Mouse (Mus musculus): ENCODE results near the gene Ptpn1. TPM values are rescaled to one million over a fixed set of nuclear protein-coding genes. Genes with fewer than 3 reads are reported as not detected.

The Ptpn1 gene
- polyA plus RNA-seq, 1 experiment from 2014 or later, result 89.8 TPM

GRCm38 (mm10) chr2:167948047-167948446 is 16.2 kb downstream of the Ptpn1 start:
- Histone ChIP-seq H3K4me1 (ENCODE audit: control insufficient read depth, insufficient read depth, low read length) (peaks cover 8% of the 10 kb centered on the region; the same call in 1 of the 2 replicates), H3K9me3 (ENCODE audit: control insufficient read depth, low read length) (no peaks in the 10 kb centered on the region), H3K9ac (ENCODE audit: low read length) (no peak overlapping the region), H3K4me2 (no peak overlapping the region), H3K36me3 (ENCODE audit: control insufficient read depth, insufficient read depth, low read length) (no peaks in the 10 kb centered on the region), H3K27me3 (ENCODE audit: control insufficient read depth, insufficient read depth, low read length) (no peaks in the 10 kb centered on the region), H3K27ac (ENCODE audit: low read depth, low read length) (no peak overlapping the region), H3K4me3 (ENCODE audit: low read depth, low read length) (no peak overlapping the region)
- 79% methylated on average over 6 of the region's 6 CpGs for WGBS
- DNase-seq (ENCODE audit: low spot score, missing footprints), result no peak
- no peak for ATAC-seq (ENCODE audit: low FRiP score)

DNA sequence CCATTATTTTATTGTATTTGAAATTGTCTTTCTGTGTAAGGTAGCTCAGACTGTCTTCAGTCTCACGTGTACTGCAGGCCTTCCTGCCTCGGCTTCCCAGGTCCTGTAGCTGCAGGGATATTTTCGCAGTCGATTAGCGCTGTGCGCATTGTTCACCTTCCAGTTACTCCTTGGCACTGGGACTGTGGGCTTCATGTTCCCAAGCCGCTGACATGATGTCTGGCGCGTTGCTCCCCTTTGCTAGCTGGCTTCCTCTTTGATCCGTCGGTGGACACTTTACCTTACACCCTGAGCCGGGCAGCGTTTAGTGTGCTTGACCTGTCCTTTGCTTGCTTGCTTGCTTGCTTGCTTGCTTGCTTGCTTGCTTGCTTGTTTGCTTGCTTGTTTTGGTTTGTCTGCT is 16.7 kb downstream of the Ptpn1 start:
- no peaks in the 10 kb centered on the region for H3K9me3 ChIP-seq (ENCODE audit: control insufficient read depth, low read length)
- H3K4me3 ChIP-seq (ENCODE audit: low read depth, low read length), result no peak overlapping the region
- H3K36me3 ChIP-seq (ENCODE audit: control insufficient read depth, insufficient read depth, low read length), result no peaks in the 10 kb centered on the region
- 90% methylated on average over 13 of the region's 13 CpGs for WGBS
- no peak for ATAC-seq (ENCODE audit: low FRiP score)
- no peaks in the 10 kb centered on the region for H3K27me3 ChIP-seq (ENCODE audit: control insufficient read depth, insufficient read depth, low read length)
- no peak for DNase-seq (ENCODE audit: low spot score, missing footprints)
- no peak overlapping the region for H3K4me2 ChIP-seq
- H3K9ac ChIP-seq (ENCODE audit: low read length), result no peak overlapping the region
- H3K27ac ChIP-seq (ENCODE audit: low read depth, low read length), result no peak overlapping the region
- peaks cover 3% of the 10 kb centered on the region; the same call in 1 of the 2 replicates for H3K4me1 ChIP-seq (ENCODE audit: control insufficient read depth, insufficient read depth, low read length)

- Histone ChIP-seq H3K9me3 (ENCODE audit: control insufficient read depth, low read length) (no peaks in the 10 kb centered on the region), H3K27ac (ENCODE audit: low read depth, low read length) (no peak overlapping the region), H3K4me1 (ENCODE audit: control insufficient read depth, insufficient read depth, low read length) (peaks cover 2% of the 10 kb centered on the region; the same call in 1 of the 2 replicates), H3K4me2 (no peak overlapping the region), H3K9ac (ENCODE audit: low read length) (no peak overlapping the region), H3K27me3 (ENCODE audit: control insufficient read depth, insufficient read depth, low read length) (no peaks in the 10 kb centered on the region), H3K36me3 (ENCODE audit: control insufficient read depth, insufficient read depth, low read length) (no peaks in the 10 kb centered on the region), H3K4me3 (ENCODE audit: low read depth, low read length) (no peak overlapping the region)
- no peak for ATAC-seq (ENCODE audit: low FRiP score)
- DNase-seq (ENCODE audit: low spot score, missing footprints), result no peak
- WGBS, result 78% methylated on average over 6 of the region's 6 CpGs
Observed at GRCm38 (mm10) chr2:167949250-167949649, 17.4 kb downstream of the Ptpn1 start.

GRCm38 (mm10) chr2:167949808-167950207 is 18.0 kb downstream of the Ptpn1 start:
- H3K9ac ChIP-seq (ENCODE audit: low read length), result no peak overlapping the region
- H3K36me3 ChIP-seq (ENCODE audit: control insufficient read depth, insufficient read depth, low read length), result no peaks in the 10 kb centered on the region
- no peak overlapping the region for H3K4me3 ChIP-seq (ENCODE audit: low read depth, low read length)
- H3K9me3 ChIP-seq (ENCODE audit: control insufficient read depth, low read length), result no peaks in the 10 kb centered on the region
- WGBS, result 70% methylated on average over 2 of the region's 2 CpGs
- ATAC-seq (ENCODE audit: low FRiP score) (no peak), DNase-seq (ENCODE audit: low spot score, missing footprints) (no peak)
- H3K27me3 ChIP-seq (ENCODE audit: control insufficient read depth, insufficient read depth, low read length), result no peaks in the 10 kb centered on the region
- H3K27ac ChIP-seq (ENCODE audit: low read depth, low read length), result no peak overlapping the region
- H3K4me2 ChIP-seq, result no peak overlapping the region
- peaks cover 2% of the 10 kb centered on the region; the same call in 1 of the 2 replicates for H3K4me1 ChIP-seq (ENCODE audit: control insufficient read depth, insufficient read depth, low read length)

DNA sequence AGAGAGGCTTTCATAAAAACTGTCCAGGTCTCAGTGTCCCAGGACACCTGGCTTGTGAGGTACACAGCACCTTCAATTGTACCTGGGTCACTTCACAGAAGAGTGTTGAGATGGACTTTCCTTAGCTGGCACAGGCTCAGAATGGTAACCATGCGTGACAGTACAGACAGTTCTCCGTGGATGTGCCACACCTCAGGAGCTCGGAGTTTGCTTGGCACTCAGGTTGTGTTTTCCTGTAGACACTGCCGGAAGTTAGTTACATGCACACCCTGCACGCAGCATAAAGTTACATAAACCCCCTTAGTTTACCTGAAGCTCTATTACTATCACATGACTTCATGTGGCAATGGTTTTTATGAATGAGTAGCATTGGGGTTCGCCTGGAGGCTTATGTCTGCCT is 18.8 kb downstream of the Ptpn1 start:
- 92% methylated on average over 6 of the region's 6 CpGs for WGBS

GRCm38 (mm10) chr2:167951301-167952211 is 19.7 kb downstream of the Ptpn1 start:
- Histone ChIP-seq H3K9me3 (ENCODE audit: control insufficient read depth, low read length) (no peaks in the 10 kb centered on the region), H3K27ac (ENCODE audit: low read depth, low read length) (no peak overlapping the region), H3K9ac (ENCODE audit: low read length) (no peak overlapping the region), H3K4me2 (no peak overlapping the region), H3K4me1 (ENCODE audit: control insufficient read depth, insufficient read depth, low read length) (peaks cover 2% of the 10 kb centered on the region; the same call in 1 of the 2 replicates), H3K36me3 (ENCODE audit: control insufficient read depth, insufficient read depth, low read length) (no peaks in the 10 kb centered on the region), H3K27me3 (ENCODE audit: control insufficient read depth, insufficient read depth, low read length) (no peaks in the 10 kb centered on the region), H3K4me3 (ENCODE audit: low read depth, low read length) (no peak overlapping the region)
- DNase-seq (ENCODE audit: low spot score, missing footprints), result no peak
- 92% methylated on average over 13 of the region's 13 CpGs for WGBS
- no peak for ATAC-seq (ENCODE audit: low FRiP score)

More for the DNA sequence above, 18.8 kb downstream of the Ptpn1 start:
- DNase-seq (ENCODE audit: low spot score, missing footprints) (no peak), ATAC-seq (ENCODE audit: low FRiP score) (no peak)
- Histone ChIP-seq H3K9ac (ENCODE audit: low read length) (no peak overlapping the region), H3K27me3 (ENCODE audit: control insufficient read depth, insufficient read depth, low read length) (no peaks in the 10 kb centered on the region), H3K4me3 (ENCODE audit: low read depth, low read length) (no peak overlapping the region), H3K36me3 (ENCODE audit: control insufficient read depth, insufficient read depth, low read length) (no peaks in the 10 kb centered on the region), H3K27ac (ENCODE audit: low read depth, low read length) (no peak overlapping the region), H3K4me1 (ENCODE audit: control insufficient read depth, insufficient read depth, low read length) (peaks cover 2% of the 10 kb centered on the region; the same call in 1 of the 2 replicates), H3K9me3 (ENCODE audit: control insufficient read depth, low read length) (no peaks in the 10 kb centered on the region), H3K4me2 (no peak overlapping the region)

GRCm38 (mm10) chr2:167953819-167954218 is 22.0 kb downstream of the Ptpn1 start:
- no peak overlapping the region for H3K4me3 ChIP-seq (ENCODE audit: low read depth, low read length)
- no peaks in the 10 kb centered on the region for H3K27me3 ChIP-seq (ENCODE audit: control insufficient read depth, insufficient read depth, low read length)
- no peaks in the 10 kb centered on the region for H3K4me1 ChIP-seq (ENCODE audit: control insufficient read depth, insufficient read depth, low read length)
- DNase-seq (ENCODE audit: low spot score, missing footprints) (peak; percentile 65), ATAC-seq (ENCODE audit: low FRiP score) (no peak)
- H3K9ac ChIP-seq (ENCODE audit: low read length), result no peak overlapping the region
- H3K9me3 ChIP-seq (ENCODE audit: control insufficient read depth, low read length), result no peaks in the 10 kb centered on the region
- no peak overlapping the region for H3K27ac ChIP-seq (ENCODE audit: low read depth, low read length)
- H3K36me3 ChIP-seq (ENCODE audit: control insufficient read depth, insufficient read depth, low read length), result no peaks in the 10 kb centered on the region
- 93% methylated on average over 10 of the region's 10 CpGs for WGBS
- H3K4me2 ChIP-seq, result no peak overlapping the region

GRCm38 (mm10) chr2:167954928-167955327 is 23.1 kb downstream of the Ptpn1 start:
- no peaks in the 10 kb centered on the region for H3K4me1 ChIP-seq (ENCODE audit: control insufficient read depth, insufficient read depth, low read length)
- 88% methylated on average over 7 of the region's 7 CpGs for WGBS
- H3K36me3 ChIP-seq (ENCODE audit: control insufficient read depth, insufficient read depth, low read length), result no peaks in the 10 kb centered on the region
- ATAC-seq (ENCODE audit: low FRiP score) (no peak), DNase-seq (ENCODE audit: low spot score, missing footprints) (no peak)
- H3K4me3 ChIP-seq (ENCODE audit: low read depth, low read length), result no peak overlapping the region
- no peaks in the 10 kb centered on the region for H3K27me3 ChIP-seq (ENCODE audit: control insufficient read depth, insufficient read depth, low read length)
- H3K9ac ChIP-seq (ENCODE audit: low read length), result no peak overlapping the region
- no peaks in the 10 kb centered on the region for H3K9me3 ChIP-seq (ENCODE audit: control insufficient read depth, low read length)
- H3K27ac ChIP-seq (ENCODE audit: low read depth, low read length), result no peak overlapping the region
- no peak overlapping the region for H3K4me2 ChIP-seq

GRCm38 (mm10) chr2:167957539-167957938 is 25.7 kb downstream of the Ptpn1 start:
- no peaks in the 10 kb centered on the region for H3K9me3 ChIP-seq (ENCODE audit: control insufficient read depth, low read length)
- no peaks in the 10 kb centered on the region for H3K27me3 ChIP-seq (ENCODE audit: control insufficient read depth, insufficient read depth, low read length)
- H3K9ac ChIP-seq (ENCODE audit: low read length), result no peak overlapping the region
- H3K4me2 ChIP-seq, result no peak overlapping the region
- DNase-seq (ENCODE audit: low spot score, missing footprints) (no peak), ATAC-seq (ENCODE audit: low FRiP score) (no peak)
- no peak overlapping the region for H3K4me3 ChIP-seq (ENCODE audit: low read depth, low read length)
- no peaks in the 10 kb centered on the region for H3K36me3 ChIP-seq (ENCODE audit: control insufficient read depth, insufficient read depth, low read length)
- H3K27ac ChIP-seq (ENCODE audit: low read depth, low read length), result no peak overlapping the region
- 87% methylated on average over 1 of the region's 1 CpGs for WGBS
- no peaks in the 10 kb centered on the region for H3K4me1 ChIP-seq (ENCODE audit: control insufficient read depth, insufficient read depth, low read length)
